Mouse (Mus musculus) urinary bladder, postnatal 0 days (tissue): Measurements from ENCODE around the gene Cdk14. TPM values are rescaled to one million over a fixed set of nuclear protein-coding genes. Genes with fewer than 3 reads are reported as not detected.

ENCODE experiments used
- microRNA-seq: library from miRNA; unstranded; fragments of <30 nt; microRNA quantifications from one replicate; pipeline ENCODE4, GENCODE M21; 2016
- polyA plus RNA-seq: library from polyadenylated mRNA; unstranded; fragments of >200 nt; fragmentation: Nextera tagmentation; extraction: Ambion mirVana; gene quantifications from 2 replicates; pipeline ENCODE4 v1.2.1, GENCODE M21; 2015

The Cdk14 gene
- polyA plus RNA-seq, result 9.4 and 9.8 TPM in 2 replicates

GRCm38 (mm10) chr5:5419992-5420455 lies at the start of gene Cdk14:
Cdk14 (minus strand) TSS chr5:5420312.

GRCm38 (mm10) chr5:4757902-4758301 lies 662.2 kb downstream of the Cdk14 start, which contains the start of gene Fzd1:
Fzd1 (minus strand) TSS chr5:4758035.

Small RNA genes lying within 50 kb of the gene (microRNA-seq; reads per million reads assigned to microRNA genes)
- gene Gm25037, result not detected
- not detected for gene Gm44483

Other genes with a start within 250 kb of the Cdk14 start
- gene 1700015F17Rik, start 58.8 kb upstream of the Cdk14 start, polyA plus RNA-seq, result not detected in 2 replicates
- 9.0 and 9.6 TPM in 2 replicates for gene Cldn12, start 94.6 kb upstream of the Cdk14 start, polyA plus RNA-seq
- 9.6 and 14.2 TPM in 2 replicates for gene Gtpbp10, start 139.2 kb upstream of the Cdk14 start, polyA plus RNA-seq
- gene Gm8773, start 153.5 kb upstream of the Cdk14 start, polyA plus RNA-seq, result 8.3 and 12.0 TPM in 2 replicates
- 0.73 and 1.0 TPM in 2 replicates for gene Cfap69, start 243.9 kb upstream of the Cdk14 start, polyA plus RNA-seq